Mouse (Mus musculus): ENCODE results near the gene Ldha.
"Not testable (repeated sequence)": the region's sequence is repeated elsewhere in the genome, so short reads cannot be mapped to it uniquely, and the experiment has no call there.

Gene Ldha

GRCm38 (mm10) chr7:46880992-46881391, 39.7 kb downstream of the Ldha start:
- DNase-seq (ENCODE audit: low spot score), result no peak

- not testable (repeated sequence) for DNase-seq (ENCODE audit: low spot score)
These were observed 40.7 kb downstream of the Ldha start for GRCm38 (mm10) chr7:46881941-46882340.

- DNase-seq (ENCODE audit: low spot score), result no peak
These were observed 42.0 kb downstream of the Ldha start for GRCm38 (mm10) chr7:46883304-46883703.

- no peak for DNase-seq (ENCODE audit: low spot score)
These were observed 54.2 kb downstream of the Ldha start for GRCm38 (mm10) chr7:46895511-46895910.

- DNase-seq (ENCODE audit: low spot score), result no peak
These were observed 58.1 kb downstream of the Ldha start for GRCm38 (mm10) chr7:46899343-46899742.

All from layer of hippocampus, adult 9-10 months (tissue).